Mouse (Mus musculus) heart, embryonic 12.5 days (tissue): ENCODE measurements at regions not wholly inside any gene's neighbourhood (a gene's known extent, or its start where the extent isn't known, plus 50 kb on each side); places are given as distances from the start of the nearest gene placed in this dataset.

Experiments used
- ATAC-seq: fragments of 200-750 bp; cut with Nextera tagmentation; 2 replicates; pipeline ENCODE4 v1.8.0; 2017; ENCODE audit warnings: moderate TSS enrichment, moderate library complexity; ENCODE audit not compliant: insufficient number of reproducible peaks, low FRiP score
- H3K27ac ChIP-seq: fragments of 300-500 bp; sonication (generic); 2 replicates; pipeline ENCODE4 v1.5.1; 2016; ENCODE audit warnings: mild to moderate bottlenecking, moderate library complexity; ENCODE audit not compliant: poor library complexity, severe bottlenecking
- H3K27me3 ChIP-seq: fragments of 300-500 bp; sonication (generic); replicated peaks from 2 replicates; pipeline ENCODE4 v1.6.1; 2016; ENCODE audit warnings: mild to moderate bottlenecking, moderate library complexity
- H3K36me3 ChIP-seq: fragments of 300-500 bp; sonication (generic); 2 replicates; pipeline ENCODE4 v1.6.1; 2016; ENCODE audit warnings: mild to moderate bottlenecking, moderate library complexity
- H3K4me1 ChIP-seq: fragments of 300-500 bp; sonication (generic); replicated peaks from 2 replicates; pipeline ENCODE4 v1.6.1; 2016; ENCODE audit warnings: mild to moderate bottlenecking
- H3K4me2 ChIP-seq: fragments of 300-500 bp; sonication (generic); 2 replicates; pipeline ENCODE4 v1.6.1; 2016; ENCODE audit warnings: mild to moderate bottlenecking, moderate library complexity
- H3K4me3 ChIP-seq: fragments of 300-500 bp; sonication (generic); 2 replicates; pipeline ENCODE4 v1.5.1; 2016; ENCODE audit warnings: mild to moderate bottlenecking
- H3K9ac ChIP-seq: fragments of 300-500 bp; sonication (generic); 2 replicates; pipeline ENCODE4 v1.6.1; 2016; ENCODE audit warnings: mild to moderate bottlenecking, moderate library complexity
- H3K9me3 ChIP-seq: fragments of 300-500 bp; sonication (generic); replicated peaks from 2 replicates; pipeline ENCODE4 v1.6.1; 2016; ENCODE audit warnings: mild to moderate bottlenecking, moderate library complexity
- WGBS: fragments of 180-500 bp; shearing (Covaris S2); methylation state at CpG from one replicate; pipeline ENCODE4 v1.1.7; 2016; 5-methylcytosine and 5-hydroxymethylcytosine counted together

DNA sequence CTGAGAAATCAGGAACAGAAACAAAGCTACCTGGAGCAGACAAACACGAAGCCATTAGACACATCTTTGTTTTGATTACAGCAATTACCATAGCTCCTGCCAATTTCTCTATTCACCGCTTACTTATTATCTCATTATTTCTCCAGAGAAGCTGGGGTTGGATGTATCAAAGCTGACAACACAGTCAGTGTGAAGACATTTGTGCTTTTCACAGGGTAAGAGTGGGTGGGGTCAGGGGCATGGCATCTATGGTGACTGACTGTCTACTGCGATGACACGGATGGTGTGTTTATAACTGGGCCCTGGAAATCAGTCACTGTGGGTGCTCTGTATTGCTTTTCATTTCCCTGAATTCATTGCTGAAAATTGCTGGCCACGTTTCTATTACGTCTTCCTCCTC, 815.0 kb upstream of the Adgrl2 start:
- WGBS = 76% methylated on average over 6 of the region's 6 CpGs
- ATAC-seq = no peak
- H3K9me3 ChIP-seq = no peaks in the 10 kb centered on the region
- no peaks in the 10 kb centered on the region for H3K36me3 ChIP-seq
- H3K4me3 ChIP-seq = no peak overlapping the region
- H3K4me2 ChIP-seq = no peak overlapping the region
- no peaks in the 10 kb centered on the region for H3K4me1 ChIP-seq
- H3K27ac ChIP-seq = no peak overlapping the region
- no peak overlapping the region for H3K9ac ChIP-seq
- H3K27me3 ChIP-seq = no peaks in the 10 kb centered on the region

DNA sequence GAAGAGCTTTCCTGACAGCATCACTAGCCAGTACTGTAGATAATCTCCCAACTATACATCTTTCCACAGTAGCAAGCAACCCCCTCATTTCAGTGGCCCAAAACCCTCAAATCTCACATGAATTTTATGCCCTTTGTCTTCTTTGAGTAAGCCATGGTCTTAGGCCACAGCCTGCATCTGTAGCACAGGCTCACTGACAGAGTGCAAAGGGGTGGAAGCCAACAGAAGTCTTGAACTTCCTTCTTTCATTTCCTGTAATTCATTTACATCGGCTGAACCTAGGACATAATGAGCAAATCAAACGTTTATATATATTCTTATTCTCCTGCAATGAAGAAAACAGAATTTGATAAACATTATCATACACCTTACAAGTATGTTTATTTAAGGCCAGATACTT, 805.8 kb upstream of the Adgrl2 start:
- Histone ChIP-seq H3K9ac (no peak overlapping the region), H3K4me1 (no peaks in the 10 kb centered on the region), H3K27ac (no peak overlapping the region), H3K36me3 (no peaks in the 10 kb centered on the region), H3K4me3 (no peak overlapping the region), H3K4me2 (no peak overlapping the region), H3K9me3 (no peaks in the 10 kb centered on the region), H3K27me3 (no peaks in the 10 kb centered on the region)
- ATAC-seq = no peak
- 61% methylated on average over 2 of the region's 2 CpGs for WGBS

GRCm38 (mm10) chr3:149791593-149791992, 801.2 kb upstream of the Adgrl2 start:
- Histone ChIP-seq H3K4me3 (no peak overlapping the region), H3K9ac (no peak overlapping the region), H3K36me3 (no peaks in the 10 kb centered on the region), H3K27me3 (no peaks in the 10 kb centered on the region), H3K4me1 (no peaks in the 10 kb centered on the region), H3K4me2 (no peak overlapping the region), H3K27ac (no peak overlapping the region), H3K9me3 (no peaks in the 10 kb centered on the region)
- ATAC-seq = no peak
- 76% methylated on average over 2 of the region's 2 CpGs for WGBS

- ATAC-seq = no peak
- no peaks in the 10 kb centered on the region for H3K4me1 ChIP-seq
- no peaks in the 10 kb centered on the region for H3K9me3 ChIP-seq
- no peak overlapping the region for H3K4me3 ChIP-seq
- 83% methylated on average over 2 of the region's 2 CpGs for WGBS
- no peaks in the 10 kb centered on the region for H3K27me3 ChIP-seq
- H3K27ac ChIP-seq = no peak overlapping the region
- H3K4me2 ChIP-seq = no peak overlapping the region
- H3K9ac ChIP-seq = no peak overlapping the region
- H3K36me3 ChIP-seq = no peaks in the 10 kb centered on the region
These were observed 795.7 kb upstream of the Adgrl2 start for GRCm38 (mm10) chr3:149786096-149786495.

- Histone ChIP-seq H3K27ac (no peak overlapping the region), H3K4me3 (no peak overlapping the region), H3K27me3 (no peaks in the 10 kb centered on the region), H3K9me3 (no peaks in the 10 kb centered on the region), H3K9ac (no peak overlapping the region), H3K4me1 (no peaks in the 10 kb centered on the region), H3K4me2 (no peak overlapping the region), H3K36me3 (no peaks in the 10 kb centered on the region)
- ATAC-seq = no peak
- 74% methylated on average over 2 of the region's 2 CpGs for WGBS
These were observed 793.7 kb upstream of the Adgrl2 start for GRCm38 (mm10) chr3:149783903-149784608.

DNA sequence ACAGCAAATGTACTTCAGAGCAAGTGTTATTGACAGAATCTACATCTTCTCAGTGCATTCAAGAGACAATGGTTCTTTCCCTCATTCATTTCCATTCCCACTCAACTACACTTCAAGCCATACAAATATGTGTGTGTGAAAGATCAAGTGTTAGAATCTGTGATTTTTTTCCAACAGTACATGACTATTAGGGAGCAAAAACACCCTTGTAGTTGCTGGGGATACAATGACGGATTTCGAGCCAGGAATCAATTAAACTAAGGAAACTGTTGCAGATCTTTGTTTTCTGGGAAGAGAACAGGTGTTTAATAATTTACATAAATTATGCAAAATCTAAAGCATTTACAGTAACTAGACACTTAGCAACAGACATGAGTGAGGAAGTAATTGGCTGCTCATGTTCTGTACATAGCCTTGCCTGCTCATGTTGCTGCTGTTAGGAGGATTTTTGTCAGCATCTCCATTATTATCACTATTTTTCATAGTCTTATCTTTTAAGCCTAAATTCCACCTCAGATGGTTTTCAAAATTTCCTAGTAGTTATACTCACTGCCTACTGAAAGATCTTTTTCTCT, 777.6 kb upstream of the Adgrl2 start:
- 79% methylated on average over 2 of the region's 2 CpGs for WGBS
- ATAC-seq = no peak
- H3K4me2 ChIP-seq = no peak overlapping the region
- no peak overlapping the region for H3K27ac ChIP-seq
- H3K27me3 ChIP-seq = no peaks in the 10 kb centered on the region
- H3K9ac ChIP-seq = no peak overlapping the region
- no peak overlapping the region for H3K4me3 ChIP-seq
- no peaks in the 10 kb centered on the region for H3K4me1 ChIP-seq
- no peaks in the 10 kb centered on the region for H3K9me3 ChIP-seq
- no peaks in the 10 kb centered on the region for H3K36me3 ChIP-seq

- Histone ChIP-seq H3K27me3 (no peaks in the 10 kb centered on the region), H3K4me1 (no peaks in the 10 kb centered on the region), H3K27ac (no peak overlapping the region), H3K4me3 (no peak overlapping the region), H3K9me3 (no peaks in the 10 kb centered on the region), H3K4me2 (no peak overlapping the region), H3K36me3 (no peaks in the 10 kb centered on the region), H3K9ac (no peak overlapping the region)
- no peak for ATAC-seq
- 86% methylated on average over 2 of the region's 2 CpGs for WGBS
These were observed 770.9 kb upstream of the Adgrl2 start for GRCm38 (mm10) chr3:149761245-149761644.

- H3K9me3 ChIP-seq = 0 out of 2 replicates have a peak, but pooled peaks cover 3% of the 10 kb centered on the region
- H3K9ac ChIP-seq = no peak overlapping the region
- H3K4me2 ChIP-seq = no peak overlapping the region
- H3K4me3 ChIP-seq = no peak overlapping the region
- no peak for ATAC-seq
- H3K27ac ChIP-seq = no peak overlapping the region
- no peaks in the 10 kb centered on the region for H3K36me3 ChIP-seq
- H3K27me3 ChIP-seq = no peaks in the 10 kb centered on the region
- no peaks in the 10 kb centered on the region for H3K4me1 ChIP-seq
- WGBS = 63% methylated on average over 6 of the region's 6 CpGs
These were observed 767.7 kb upstream of the Adgrl2 start for GRCm38 (mm10) chr3:149757910-149758592.

DNA sequence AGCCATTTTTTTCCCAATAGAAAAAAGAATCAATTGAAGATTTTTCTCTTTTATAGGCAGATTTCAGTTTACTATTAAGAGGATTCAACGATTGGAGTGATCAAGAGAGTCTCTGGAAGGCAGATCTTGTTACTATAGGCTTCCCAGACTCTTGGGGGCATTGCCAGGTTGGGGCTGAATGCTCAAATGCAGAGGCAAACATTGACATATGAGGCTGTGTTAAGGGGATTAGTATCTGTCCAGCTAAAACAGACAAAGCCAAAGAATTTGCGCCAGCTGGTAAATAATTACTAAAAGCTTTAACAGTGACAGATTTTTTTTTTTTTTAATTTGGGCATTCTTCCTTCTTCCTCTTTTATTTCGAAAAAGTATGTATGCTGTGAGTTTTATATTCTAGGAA, 745.7 kb upstream of the Adgrl2 start:
- Histone ChIP-seq H3K9ac (no peak overlapping the region), H3K36me3 (no peaks in the 10 kb centered on the region), H3K4me2 (no peak overlapping the region), H3K4me1 (peaks cover 8% of the 10 kb centered on the region), H3K4me3 (no peak overlapping the region), H3K9me3 (no peaks in the 10 kb centered on the region), H3K27me3 (no peaks in the 10 kb centered on the region), H3K27ac (no peak overlapping the region)
- no peak for ATAC-seq
- 71% methylated on average over 3 of the region's 3 CpGs for WGBS

DNA sequence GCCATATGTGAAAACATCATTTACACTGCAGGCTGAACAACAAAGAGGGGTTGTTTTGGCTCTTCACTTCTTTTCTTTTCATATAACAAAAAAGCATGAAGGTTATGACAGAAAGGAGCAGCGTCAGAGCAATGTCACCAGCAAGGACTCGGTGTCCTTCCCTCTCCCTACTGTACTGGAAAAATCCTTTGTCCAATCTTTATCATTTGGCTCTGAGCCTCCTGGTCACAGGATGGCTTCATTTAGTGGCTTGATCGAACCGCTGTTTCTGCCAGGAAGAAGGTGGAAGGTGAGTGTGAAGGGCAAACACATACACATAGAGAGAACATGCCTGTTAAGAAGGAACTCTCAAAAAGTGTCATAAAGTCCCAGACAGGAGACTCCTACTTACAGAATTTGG, 735.9 kb upstream of the Adgrl2 start:
- ATAC-seq = no peak
- WGBS = 32% methylated on average over 4 of the region's 4 CpGs
- H3K4me2 ChIP-seq = no peak overlapping the region
- H3K36me3 ChIP-seq = no peaks in the 10 kb centered on the region
- H3K27ac ChIP-seq = peak overlapping the region; percentile 59
- H3K9me3 ChIP-seq = no peaks in the 10 kb centered on the region
- peaks cover 30% of the 10 kb centered on the region for H3K4me1 ChIP-seq
- H3K27me3 ChIP-seq = no peaks in the 10 kb centered on the region
- no peak overlapping the region for H3K9ac ChIP-seq
- H3K4me3 ChIP-seq = no peak overlapping the region

DNA sequence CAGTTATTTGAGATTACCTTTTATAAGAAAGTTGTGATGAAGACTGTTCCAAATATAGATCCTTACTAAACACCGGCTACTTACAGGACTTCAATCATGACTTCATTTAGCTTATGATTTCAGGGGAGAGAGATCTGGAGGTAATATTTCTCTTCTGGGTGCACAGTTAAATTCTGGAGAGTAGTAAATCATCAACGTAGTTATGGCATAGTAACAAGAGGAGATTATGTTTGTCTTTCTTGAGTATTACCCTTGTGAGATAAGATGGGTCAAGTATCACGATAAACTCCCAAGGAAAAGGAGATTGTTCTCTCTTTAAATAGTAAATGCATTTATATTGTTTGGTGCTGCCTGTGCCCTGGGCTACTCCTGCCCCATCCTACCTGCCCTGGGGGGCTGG, 734.5 kb upstream of the Adgrl2 start:
- no peaks in the 10 kb centered on the region for H3K27me3 ChIP-seq
- WGBS = 59% methylated on average over 3 of the region's 3 CpGs
- H3K9me3 ChIP-seq = no peaks in the 10 kb centered on the region
- no peak overlapping the region for H3K4me3 ChIP-seq
- H3K36me3 ChIP-seq = no peaks in the 10 kb centered on the region
- H3K4me2 ChIP-seq = no peak overlapping the region
- H3K27ac ChIP-seq = no peak overlapping the region
- no peak for ATAC-seq
- no peak overlapping the region for H3K9ac ChIP-seq
- peaks cover 41% of the 10 kb centered on the region for H3K4me1 ChIP-seq
